Mouse (Mus musculus) liver, embryonic 15.5 days (tissue): Measurements from ENCODE around the gene Disp1. TPM values are rescaled to one million over a fixed set of nuclear protein-coding genes. Genes with fewer than 3 reads are reported as not detected.

ENCODE experiments used
- ATAC-seq: fragments of 200-750 bp; cut with Nextera tagmentation; 2 replicates; pipeline ENCODE4 v1.8.0; 2017; ENCODE audit warnings: moderate number of reproducible peaks, mild to moderate bottlenecking, moderate library complexity; ENCODE audit not compliant: insufficient read depth
- H3K27ac ChIP-seq: fragments of 300-500 bp; sonication (generic); replicated peaks from 2 replicates; pipeline ENCODE4 v1.5.1; 2015; ENCODE audit warnings: mild to moderate bottlenecking, inconsistent platforms
- H3K27me3 ChIP-seq: fragments of 300-500 bp; sonication (generic); 2 replicates; pipeline ENCODE4 v1.6.1; 2015; ENCODE audit warnings: mild to moderate bottlenecking, inconsistent platforms
- H3K36me3 ChIP-seq: fragments of 300-500 bp; sonication (generic); replicated peaks from 2 replicates; pipeline ENCODE4 v1.6.1; 2015; ENCODE audit warnings: moderate library complexity, mild to moderate bottlenecking, inconsistent platforms
- H3K4me1 ChIP-seq: fragments of 300-500 bp; sonication (generic); replicated peaks from 2 replicates; pipeline ENCODE4 v1.6.1; 2015; ENCODE audit warnings: inconsistent platforms
- H3K4me2 ChIP-seq: fragments of 300-500 bp; sonication (generic); 2 replicates; pipeline ENCODE4 v1.6.1; 2015; ENCODE audit warnings: moderate library complexity, mild to moderate bottlenecking, inconsistent platforms
- H3K4me3 ChIP-seq: fragments of 300-500 bp; sonication (generic); replicated peaks from 2 replicates; pipeline ENCODE4 v1.5.1; 2015; ENCODE audit warnings: mild to moderate bottlenecking, inconsistent platforms
- H3K9ac ChIP-seq: fragments of 300-500 bp; sonication (generic); 2 replicates; pipeline ENCODE4 v1.6.1; 2015; ENCODE audit warnings: moderate library complexity, mild to moderate bottlenecking, inconsistent platforms
- H3K9me3 ChIP-seq: fragments of 300-500 bp; sonication (generic); replicated peaks from 2 replicates; pipeline ENCODE4 v1.6.1; 2016; ENCODE audit warnings: inconsistent platforms
- WGBS: fragments of 180-500 bp; shearing (Covaris S2); methylation state at CpG from one replicate; pipeline ENCODE4 v1.1.7; 2015; ENCODE audit warnings: mixed read lengths; ENCODE audit not compliant: insufficient replicate concordance; 5-methylcytosine and 5-hydroxymethylcytosine counted together
- polyA plus RNA-seq: library from polyadenylated mRNA; unstranded; fragments of >200 nt; fragmentation: Nextera tagmentation; extraction: Ambion mirVana; gene quantifications from 2 replicates; pipeline ENCODE4 v1.2.1, GENCODE M21; 2015

Disp1 gene
- polyA plus RNA-seq, 1 experiment from 2014 or later = 2.9 TPM

- Histone ChIP-seq H3K9me3 (no peaks in the 10 kb centered on the region), H3K4me1 (no peaks in the 10 kb centered on the region), H3K4me2 (no peak overlapping the region), H3K36me3 (peaks cover 36% of the 10 kb centered on the region), H3K4me3 (no peak overlapping the region), H3K9ac (no peak overlapping the region), H3K27ac (no peak overlapping the region), H3K27me3 (no peaks in the 10 kb centered on the region)
- WGBS = 68% methylated on average over 8 of the region's 8 CpGs
- no peak for ATAC-seq
Observed at GRCm38 (mm10) chr1:183084085-183085050, 137.0 kb downstream of the Disp1 start.

- WGBS = 70% methylated on average over 4 of the region's 4 CpGs
- no peak overlapping the region for H3K9ac ChIP-seq
- no peaks in the 10 kb centered on the region for H3K27me3 ChIP-seq
- H3K4me3 ChIP-seq = no peak overlapping the region
- H3K36me3 ChIP-seq = peaks cover 16% of the 10 kb centered on the region
- no peak for ATAC-seq
- no peak overlapping the region for H3K27ac ChIP-seq
- H3K4me1 ChIP-seq = no peaks in the 10 kb centered on the region; the same call in 1 of the 2 replicates
- H3K9me3 ChIP-seq = no peaks in the 10 kb centered on the region
- H3K4me2 ChIP-seq = no peak overlapping the region
Observed at GRCm38 (mm10) chr1:183082436-183082835, 138.9 kb downstream of the Disp1 start.

GRCm38 (mm10) chr1:183081126-183081525, 140.2 kb downstream of the Disp1 start:
- H3K4me3 ChIP-seq = no peak overlapping the region
- no peak for ATAC-seq
- H3K36me3 ChIP-seq = peaks cover 4% of the 10 kb centered on the region; the same call in 1 of the 2 replicates
- no peak overlapping the region for H3K4me2 ChIP-seq
- H3K27ac ChIP-seq = no peak overlapping the region
- H3K27me3 ChIP-seq = no peaks in the 10 kb centered on the region
- no peak overlapping the region for H3K9ac ChIP-seq
- H3K9me3 ChIP-seq = no peaks in the 10 kb centered on the region
- H3K4me1 ChIP-seq = no peaks in the 10 kb centered on the region; the same call in 1 of the 2 replicates

- no peak overlapping the region for H3K4me3 ChIP-seq
- no peaks in the 10 kb centered on the region for H3K36me3 ChIP-seq
- no peaks in the 10 kb centered on the region for H3K9me3 ChIP-seq
- no peak overlapping the region for H3K4me2 ChIP-seq
- 18% methylated on average over 15 of the region's 15 CpGs for WGBS
- no peak for ATAC-seq
- no peak overlapping the region for H3K9ac ChIP-seq
- H3K27me3 ChIP-seq = no peaks in the 10 kb centered on the region
- H3K4me1 ChIP-seq = no peaks in the 10 kb centered on the region; the same call in 1 of the 2 replicates
- H3K27ac ChIP-seq = no peak overlapping the region
Observed at GRCm38 (mm10) chr1:183075121-183075822, 146.1 kb downstream of the Disp1 start.

- Histone ChIP-seq H3K4me1 (no peaks in the 10 kb centered on the region; the same call in 1 of the 2 replicates), H3K27ac (no peak overlapping the region), H3K9ac (no peak overlapping the region), H3K27me3 (no peaks in the 10 kb centered on the region), H3K4me2 (no peak overlapping the region), H3K36me3 (no peaks in the 10 kb centered on the region), H3K4me3 (no peak overlapping the region), H3K9me3 (no peaks in the 10 kb centered on the region)
- 43% methylated on average over 12 of the region's 12 CpGs for WGBS
- peak; percentile 47; the same call in 1 of the 2 replicates for ATAC-seq
Observed at GRCm38 (mm10) chr1:183072263-183073050, 148.9 kb downstream of the Disp1 start.

GRCm38 (mm10) chr1:183069954-183070649, 151.2 kb downstream of the Disp1 start:
- H3K27me3 ChIP-seq = no peaks in the 10 kb centered on the region
- ATAC-seq = no peak
- no peaks in the 10 kb centered on the region for H3K4me1 ChIP-seq
- 41% methylated on average over 8 of the region's 8 CpGs for WGBS
- H3K36me3 ChIP-seq = no peaks in the 10 kb centered on the region
- H3K4me2 ChIP-seq = no peak overlapping the region
- no peak overlapping the region for H3K4me3 ChIP-seq
- no peak overlapping the region for H3K9ac ChIP-seq
- no peak overlapping the region for H3K27ac ChIP-seq
- H3K9me3 ChIP-seq = no peaks in the 10 kb centered on the region

- Histone ChIP-seq H3K4me3 (no peak overlapping the region), H3K27ac (no peak overlapping the region), H3K4me2 (no peak overlapping the region), H3K27me3 (no peaks in the 10 kb centered on the region), H3K36me3 (no peaks in the 10 kb centered on the region), H3K9ac (no peak overlapping the region), H3K4me1 (no peaks in the 10 kb centered on the region), H3K9me3 (no peaks in the 10 kb centered on the region)
- no peak for ATAC-seq
- 61% methylated on average over 7 of the region's 7 CpGs for whole genome bisulfite sequencing
Observed at GRCm38 (mm10) chr1:183067807-183068206, 153.5 kb downstream of the Disp1 start.

GRCm38 (mm10) chr1:183066981-183067380, 154.3 kb downstream of the Disp1 start:
- WGBS = 55% methylated on average over 4 of the region's 4 CpGs

GRCm38 (mm10) chr1:183060611-183061010, 160.7 kb downstream of the Disp1 start:
- H3K4me3 ChIP-seq = no peak overlapping the region
- H3K27me3 ChIP-seq = 0 out of 2 replicates have a peak, but pooled peaks cover 6% of the 10 kb centered on the region
- H3K4me2 ChIP-seq = no peak overlapping the region
- no peak overlapping the region for H3K9ac ChIP-seq
- ATAC-seq = no peak
- no peaks in the 10 kb centered on the region for H3K9me3 ChIP-seq
- H3K27ac ChIP-seq = no peak overlapping the region
- H3K36me3 ChIP-seq = no peaks in the 10 kb centered on the region
- WGBS = 42% methylated on average over 2 of the region's 2 CpGs
- H3K4me1 ChIP-seq = no peaks in the 10 kb centered on the region

More at GRCm38 (mm10) chr1:183066981-183067380, 154.3 kb downstream of the Disp1 start:
- Histone ChIP-seq H3K4me1 (no peaks in the 10 kb centered on the region), H3K4me3 (no peak overlapping the region), H3K4me2 (no peak overlapping the region), H3K27me3 (no peaks in the 10 kb centered on the region), H3K36me3 (no peaks in the 10 kb centered on the region), H3K9me3 (no peaks in the 10 kb centered on the region), H3K27ac (no peak overlapping the region), H3K9ac (no peak overlapping the region)
- no peak for ATAC-seq

- H3K27ac ChIP-seq = no peak overlapping the region
- no peak for ATAC-seq
- 0 out of 2 replicates have a peak, but pooled peaks cover 6% of the 10 kb centered on the region for H3K27me3 ChIP-seq
- H3K4me1 ChIP-seq = no peaks in the 10 kb centered on the region
- no peak overlapping the region for H3K4me3 ChIP-seq
- no peaks in the 10 kb centered on the region for H3K9me3 ChIP-seq
- no peaks in the 10 kb centered on the region for H3K36me3 ChIP-seq
- no peak overlapping the region for H3K4me2 ChIP-seq
- no peak overlapping the region for H3K9ac ChIP-seq
- 48% methylated on average over 3 of the region's 3 CpGs for WGBS
Observed at GRCm38 (mm10) chr1:183056289-183056655, 165.1 kb downstream of the Disp1 start.
